Mouse (Mus musculus): ENCODE data around the gene Col4a1. TPM values are rescaled to one million over a fixed set of nuclear protein-coding genes. Genes with fewer than 3 reads are reported as not detected.

Gene Col4a1
- total RNA-seq (2015) (0.30 and 1.3 TPM in 2 replicates), total RNA-seq (2017) (0.04 and 1.1 TPM in 2 replicates)

GRCm38 (mm10) chr8:11312349-11313175 lies at the start of gene Col4a1, which contains the start of gene Col4a2:
Col4a1 (minus strand) TSS chr8:11312826.
Col4a2 (plus strand) TSS chr8:11312805.
- no peak for ATAC-seq (ENCODE audit: poor library complexity, severe bottlenecking)

- no peak for ATAC-seq (ENCODE audit: poor library complexity, severe bottlenecking)
These were observed 49.1 kb upstream of the Col4a1 start for GRCm38 (mm10) chr8:11361546-11362277.

GRCm38 (mm10) chr8:11359846-11360245 lies 47.2 kb upstream of the Col4a1 start:
- no peak for ATAC-seq (ENCODE audit: poor library complexity, severe bottlenecking)

GRCm38 (mm10) chr8:11357921-11358436 lies 45.4 kb upstream of the Col4a1 start:
- no peak for ATAC-seq (ENCODE audit: poor library complexity, severe bottlenecking)

GRCm38 (mm10) chr8:11356776-11357175 lies 44.1 kb upstream of the Col4a1 start:
- ATAC-seq (ENCODE audit: poor library complexity, severe bottlenecking): no peak

- no peak for ATAC-seq (ENCODE audit: poor library complexity, severe bottlenecking)
These were observed 43.3 kb upstream of the Col4a1 start for GRCm38 (mm10) chr8:11355900-11356299.

- ATAC-seq (ENCODE audit: poor library complexity, severe bottlenecking): no peak
These were observed 42.3 kb upstream of the Col4a1 start for GRCm38 (mm10) chr8:11354800-11355451.

- ATAC-seq (ENCODE audit: poor library complexity, severe bottlenecking): no peak
These were observed 39.9 kb upstream of the Col4a1 start for GRCm38 (mm10) chr8:11352514-11352913.

GRCm38 (mm10) chr8:11351355-11351754 lies 38.7 kb upstream of the Col4a1 start:
- ATAC-seq (ENCODE audit: poor library complexity, severe bottlenecking): no peak

- no peak for ATAC-seq (ENCODE audit: poor library complexity, severe bottlenecking)
These were observed 36.0 kb upstream of the Col4a1 start for GRCm38 (mm10) chr8:11348622-11349021.

GRCm38 (mm10) chr8:11347699-11348098 lies 35.1 kb upstream of the Col4a1 start:
- no peak for ATAC-seq (ENCODE audit: poor library complexity, severe bottlenecking)

GRCm38 (mm10) chr8:11346225-11346624 lies 33.6 kb upstream of the Col4a1 start:
- no peak for ATAC-seq (ENCODE audit: poor library complexity, severe bottlenecking)

- ATAC-seq (ENCODE audit: poor library complexity, severe bottlenecking): no peak
These were observed 31.8 kb upstream of the Col4a1 start for GRCm38 (mm10) chr8:11344459-11344858.

- ATAC-seq (ENCODE audit: poor library complexity, severe bottlenecking): peak; percentile 86
These were observed 28.5 kb upstream of the Col4a1 start for GRCm38 (mm10) chr8:11341111-11341566.

GRCm38 (mm10) chr8:11340310-11341110 lies 27.9 kb upstream of the Col4a1 start:
- peak; percentile 56 for ATAC-seq (ENCODE audit: poor library complexity, severe bottlenecking)

- no peak for ATAC-seq (ENCODE audit: poor library complexity, severe bottlenecking)
These were observed 25.9 kb upstream of the Col4a1 start for GRCm38 (mm10) chr8:11338507-11338906.

GRCm38 (mm10) chr8:11337642-11338041 lies 25.0 kb upstream of the Col4a1 start:
- no peak for ATAC-seq (ENCODE audit: poor library complexity, severe bottlenecking)

GRCm38 (mm10) chr8:11336346-11336745 lies 23.7 kb upstream of the Col4a1 start:
- no peak for ATAC-seq (ENCODE audit: poor library complexity, severe bottlenecking)

GRCm38 (mm10) chr8:11335238-11335637 lies 22.6 kb upstream of the Col4a1 start:
- ATAC-seq (ENCODE audit: poor library complexity, severe bottlenecking): no peak

GRCm38 (mm10) chr8:11334493-11334892 lies 21.9 kb upstream of the Col4a1 start:
- no peak for ATAC-seq (ENCODE audit: poor library complexity, severe bottlenecking)
